Mouse (Mus musculus): Measurements from ENCODE around the gene Olfr47. TPM values are rescaled to one million over a fixed set of nuclear protein-coding genes. Genes with fewer than 3 reads are reported as not detected.
"Not testable (repeated sequence)": the region's sequence is repeated elsewhere in the genome, so short reads cannot be mapped to it uniquely, and the experiment has no call there.

Gene Olfr47
- polyA plus RNA-seq (2017; shearing (Covaris generic)), result not detected

GRCm38 (mm10) chr6:43231255-43231654, at the start of gene Olfr47:
TSS of gene Olfr47 (plus strand) at chr6:43231529.
- ATAC-seq, result not testable (repeated sequence)

- no peak for ATAC-seq
Measured at GRCm38 (mm10) chr6:43190986-43191385, 40.3 kb upstream of the Olfr47 start.

GRCm38 (mm10) chr6:43196781-43197180, 34.5 kb upstream of the Olfr47 start, which contains the start of gene Olfr435:
TSS of gene Olfr435 (plus strand) at chr6:43197146.
- ATAC-seq, result no peak

- peak; percentile 82 for ATAC-seq
Measured at GRCm38 (mm10) chr6:43198094-43198493, 33.2 kb upstream of the Olfr47 start.

GRCm38 (mm10) chr6:43202786-43203185, 28.5 kb upstream of the Olfr47 start:
- no peak for ATAC-seq

GRCm38 (mm10) chr6:43205355-43205754, 26.0 kb upstream of the Olfr47 start:
- no peak for ATAC-seq

GRCm38 (mm10) chr6:43212873-43213272, 18.5 kb upstream of the Olfr47 start, which contains the start of gene Olfr434:
TSS of gene Olfr434 (plus strand) at chr6:43213021.
- not testable (repeated sequence) for ATAC-seq

- ATAC-seq, result peak; percentile 54
Measured at GRCm38 (mm10) chr6:43242061-43242460, 10.7 kb downstream of the Olfr47 start.

GRCm38 (mm10) chr6:43247396-43247795, 16.1 kb downstream of the Olfr47 start:
- no peak for ATAC-seq

- no peak for ATAC-seq
Measured at GRCm38 (mm10) chr6:43252994-43253393, 21.7 kb downstream of the Olfr47 start.

- ATAC-seq, result peak; percentile 75
Measured at GRCm38 (mm10) chr6:43254193-43254926, 23.0 kb downstream of the Olfr47 start.

GRCm38 (mm10) chr6:43260756-43261155, 29.4 kb downstream of the Olfr47 start:
- peak; percentile 42 for ATAC-seq

GRCm38 (mm10) chr6:43265363-43266041, 34.2 kb downstream of the Olfr47 start, which contains the start of gene Arhgef5:
TSS of gene Arhgef5 (plus strand) at chr6:43265582.
- ATAC-seq, result peak; percentile 49

- peak; percentile 39 for ATAC-seq
Measured at GRCm38 (mm10) chr6:43266356-43266755, 35.0 kb downstream of the Olfr47 start.

- no peak for ATAC-seq
Measured at GRCm38 (mm10) chr6:43272597-43272996, 41.3 kb downstream of the Olfr47 start.

- ATAC-seq, result no peak
Measured at GRCm38 (mm10) chr6:43274123-43274522, 42.8 kb downstream of the Olfr47 start.

- no peak for ATAC-seq
Measured at GRCm38 (mm10) chr6:43278247-43278646, 46.9 kb downstream of the Olfr47 start.

- ATAC-seq, result no peak
Measured at GRCm38 (mm10) chr6:43280481-43280880, 49.2 kb downstream of the Olfr47 start.

Other genes starting within 250 kb of the Olfr47 start
- gene Olfr441, start 125.2 kb upstream of the Olfr47 start, polyA plus RNA-seq (2017; shearing (Covaris generic)), result not detected
- gene Olfr237-ps1, start 85.0 kb upstream of the Olfr47 start, polyA plus RNA-seq (2017; shearing (Covaris generic)), result under 1 TPM in 1 of 3 experiments, not detected in 2; 0.17 TPM
- not detected for gene Olfr437, start 68.2 kb upstream of the Olfr47 start, polyA plus RNA-seq (2017; shearing (Covaris generic))
- not detected for gene Olfr13, start 59.4 kb upstream of the Olfr47 start, polyA plus RNA-seq (2017; shearing (Covaris generic))
- gene Olfr435, start 34.4 kb upstream of the Olfr47 start, polyA plus RNA-seq (2017; shearing (Covaris generic)), result not detected
- not detected for gene Olfr434, start 18.5 kb upstream of the Olfr47 start, polyA plus RNA-seq (2017; shearing (Covaris generic))
- gene Arhgef5, start 34.1 kb downstream of the Olfr47 start, polyA plus RNA-seq (2017; shearing (Covaris generic)), result 1 to 10 TPM; 2.9 to 4.2 (median 4.1) TPM
- gene Nobox, start 78.0 kb downstream of the Olfr47 start, polyA plus RNA-seq (2017; shearing (Covaris generic)), result not detected

Measured in inflammation-experienced regulatory T-cells, adult 6 months (primary cell).